Mouse (Mus musculus): Measurements from ENCODE around the gene Mpo. TPM values are rescaled to one million over a fixed set of nuclear protein-coding genes. Genes with fewer than 3 reads are reported as not detected.

Mpo gene
- total RNA-seq, 2 experiments from 2014 or later: 7.6 TPM; not detected in 1

GRCm38 (mm10) chr11:87757001-87757954 is 36.1 kb upstream of the Mpo start:
- ATAC-seq (replicated peaks; ENCODE audit: low FRiP score, low TSS enrichment, poor library complexity, severe bottlenecking): no peak

- peak; percentile 10 for ATAC-seq (replicated peaks; ENCODE audit: low FRiP score, low TSS enrichment, poor library complexity, severe bottlenecking)
Observed at GRCm38 (mm10) chr11:87758161-87758911, 35.0 kb upstream of the Mpo start.

- peak; percentile 4 for ATAC-seq (replicated peaks; ENCODE audit: low FRiP score, low TSS enrichment, poor library complexity, severe bottlenecking)
Observed at GRCm38 (mm10) chr11:87758957-87759608, 34.3 kb upstream of the Mpo start.

GRCm38 (mm10) chr11:87759609-87760005 is 33.8 kb upstream of the Mpo start:
- peak; percentile 22 for ATAC-seq (replicated peaks; ENCODE audit: low FRiP score, low TSS enrichment, poor library complexity, severe bottlenecking)

GRCm38 (mm10) chr11:87760301-87761081 is 32.9 kb upstream of the Mpo start, which contains the start of gene Tspoap1:
Tspoap1 (plus strand) TSS chr11:87760541.
- no peak for ATAC-seq (replicated peaks; ENCODE audit: low FRiP score, low TSS enrichment, poor library complexity, severe bottlenecking)

GRCm38 (mm10) chr11:87761181-87761721 is 32.1 kb upstream of the Mpo start:
- ATAC-seq (replicated peaks; ENCODE audit: low FRiP score, low TSS enrichment, poor library complexity, severe bottlenecking): no peak

- ATAC-seq (replicated peaks; ENCODE audit: low FRiP score, low TSS enrichment, poor library complexity, severe bottlenecking): no peak
Observed at GRCm38 (mm10) chr11:87761806-87762701, 31.3 kb upstream of the Mpo start.

- no peak for ATAC-seq (replicated peaks; ENCODE audit: low FRiP score, low TSS enrichment, poor library complexity, severe bottlenecking)
Observed at GRCm38 (mm10) chr11:87762702-87763385, 30.5 kb upstream of the Mpo start.

- ATAC-seq (replicated peaks; ENCODE audit: low FRiP score, low TSS enrichment, poor library complexity, severe bottlenecking): no peak
Observed at GRCm38 (mm10) chr11:87763511-87763987, 29.8 kb upstream of the Mpo start.

GRCm38 (mm10) chr11:87763988-87764876 is 29.1 kb upstream of the Mpo start:
- no peak for ATAC-seq (replicated peaks; ENCODE audit: low FRiP score, low TSS enrichment, poor library complexity, severe bottlenecking)

GRCm38 (mm10) chr11:87768745-87769144 is 24.6 kb upstream of the Mpo start:
- ATAC-seq (replicated peaks; ENCODE audit: low FRiP score, low TSS enrichment, poor library complexity, severe bottlenecking): 0 out of 2 replicates have a peak, but pooled peaks have one; percentile 19

GRCm38 (mm10) chr11:87770989-87771388 is 22.4 kb upstream of the Mpo start:
- ATAC-seq (replicated peaks; ENCODE audit: low FRiP score, low TSS enrichment, poor library complexity, severe bottlenecking): peak; percentile 47; the same call in 1 of the 2 replicates

GRCm38 (mm10) chr11:87772354-87772753 is 21.0 kb upstream of the Mpo start:
- no peak for ATAC-seq (replicated peaks; ENCODE audit: low FRiP score, low TSS enrichment, poor library complexity, severe bottlenecking)

GRCm38 (mm10) chr11:87778100-87778765 is 15.1 kb upstream of the Mpo start:
- peak; percentile 77 for ATAC-seq (replicated peaks; ENCODE audit: low FRiP score, low TSS enrichment, poor library complexity, severe bottlenecking)

- no peak for ATAC-seq (replicated peaks; ENCODE audit: low FRiP score, low TSS enrichment, poor library complexity, severe bottlenecking)
Observed at GRCm38 (mm10) chr11:87778915-87779314, 14.5 kb upstream of the Mpo start.

GRCm38 (mm10) chr11:87779392-87779791 is 14.0 kb upstream of the Mpo start:
- no peak for ATAC-seq (replicated peaks; ENCODE audit: low FRiP score, low TSS enrichment, poor library complexity, severe bottlenecking)
